Mouse (Mus musculus): Measurements from ENCODE around the gene Erg28. TPM values are rescaled to one million over a fixed set of nuclear protein-coding genes. Genes with fewer than 3 reads are reported as not detected.

The Erg28 gene
- polyA plus RNA-seq (2014; fragmentation: Nextera tagmentation; extraction: Ambion mirVana): 115 and 125 TPM in 2 replicates

DNA sequence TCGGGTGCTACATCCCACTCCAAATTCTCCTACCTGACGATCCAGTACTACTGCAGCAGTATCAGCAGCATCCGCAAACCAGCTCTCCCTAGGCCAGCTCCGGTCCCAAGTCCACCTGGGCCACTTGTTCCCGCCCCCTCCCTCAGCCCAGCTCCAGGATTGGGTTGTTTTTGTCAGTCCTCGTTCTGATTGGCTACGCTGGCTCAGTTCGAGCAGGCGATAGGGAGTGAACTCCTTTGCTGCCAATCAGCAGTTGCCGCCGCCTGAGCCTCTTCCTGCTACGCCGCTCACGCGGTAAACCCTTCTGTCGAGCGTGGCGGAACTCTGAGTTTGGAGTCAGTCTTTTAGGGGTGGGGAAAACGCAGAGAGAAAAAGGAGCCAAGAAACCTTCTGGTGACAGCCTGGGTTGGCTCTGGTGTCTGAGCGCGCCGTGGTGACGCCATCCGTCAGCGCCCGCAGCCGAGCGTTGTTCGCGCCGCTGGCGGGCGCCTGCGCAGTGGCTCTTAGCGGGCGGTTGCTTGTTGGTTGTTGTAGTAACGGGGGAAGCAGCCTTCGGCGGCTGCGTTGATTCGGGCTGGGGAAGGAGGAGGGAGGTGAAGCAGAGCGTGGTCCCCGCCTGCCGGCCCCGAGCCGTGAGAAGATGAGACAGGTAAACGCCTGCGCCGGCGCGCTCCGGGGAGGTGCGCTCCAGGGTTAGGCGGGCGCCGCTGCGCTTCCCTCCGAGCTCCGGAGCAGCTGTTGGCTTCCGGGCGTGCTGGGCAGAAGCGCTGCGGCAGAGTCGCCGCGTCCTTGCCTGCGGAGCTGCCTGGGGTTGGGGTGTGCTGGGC, at the start of gene Erg28, which contains the start of gene Ttll5:
Gene Erg28 (minus strand): TSS at position 113 of the 827 bp plus-strand sequence.
Gene Ttll5 (plus strand): TSS at position 222 of the 827 bp plus-strand sequence.
- Histone ChIP-seq H3K27ac (replicated peaks; ENCODE audit: low read depth, low read length) (peak within 1 kb of the TSS; percentile 89), H3K4me2 (ENCODE audit: low read depth, low read length) (peak within 1 kb of the TSS; percentile 65), H3K27me3 (ENCODE audit: control insufficient read depth, insufficient read depth, low read length) (no peaks in the 10 kb centered on the region), H3K9ac (replicated peaks; ENCODE audit: low read length) (peak within 1 kb of the TSS; percentile 71), H3K4me3 (ENCODE audit: low read depth, low read length) (peak within 1 kb of the TSS; percentile 83), H3K36me3 (replicated peaks; ENCODE audit: control insufficient read depth, insufficient read depth, low read depth, low read length) (no peaks in the 10 kb centered on the region), H3K4me1 (ENCODE audit: control insufficient read depth, insufficient read depth, low read length) (no peaks in the 10 kb centered on the region), H3K9me3 (replicated peaks; ENCODE audit: control insufficient read depth, low read length) (no peaks in the 10 kb centered on the region)
- peak; percentile 98 for ATAC-seq (replicated peaks; ENCODE audit: insufficient number of reproducible peaks, low FRiP score, low TSS enrichment, low read depth)
- peak; percentile 94 for DNase-seq (ENCODE audit: low spot score)
- under 1% methylated on average over 67 of the region's 67 CpGs for WGBS

DNA sequence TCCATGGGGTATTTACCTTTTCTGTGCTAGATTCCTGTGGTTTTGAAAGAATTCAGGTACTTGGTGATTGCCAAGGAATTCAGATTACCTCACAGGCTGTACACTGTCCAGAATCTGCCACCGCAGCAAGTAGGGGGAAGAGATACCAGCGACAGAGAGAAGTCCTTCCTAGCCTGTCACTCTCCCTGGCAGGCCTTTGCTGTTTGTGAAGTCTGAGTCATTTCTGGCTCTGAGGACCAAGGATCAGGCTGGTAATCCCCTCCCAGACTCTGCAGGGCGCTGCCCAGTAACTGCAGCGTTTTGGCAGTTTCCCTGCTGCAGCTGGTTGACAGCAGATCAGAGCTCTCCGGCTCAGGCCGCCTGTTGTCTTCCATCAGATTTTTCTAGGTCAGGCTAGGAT, 45.1 kb upstream of the Erg28 start:
- ATAC-seq (replicated peaks; ENCODE audit: insufficient number of reproducible peaks, low FRiP score, low TSS enrichment, low read depth) (no peak), DNase-seq (ENCODE audit: low spot score) (no peak)
- Histone ChIP-seq H3K4me1 (ENCODE audit: control insufficient read depth, insufficient read depth, low read length) (no peaks in the 10 kb centered on the region), H3K27me3 (ENCODE audit: control insufficient read depth, insufficient read depth, low read length) (no peaks in the 10 kb centered on the region), H3K4me3 (ENCODE audit: low read depth, low read length) (no peak overlapping the region), H3K36me3 (replicated peaks; ENCODE audit: control insufficient read depth, insufficient read depth, low read depth, low read length) (no peaks in the 10 kb centered on the region), H3K27ac (replicated peaks; ENCODE audit: low read depth, low read length) (no peak overlapping the region), H3K9me3 (replicated peaks; ENCODE audit: control insufficient read depth, low read length) (no peaks in the 10 kb centered on the region), H3K9ac (replicated peaks; ENCODE audit: low read length) (no peak overlapping the region), H3K4me2 (ENCODE audit: low read depth, low read length) (no peak overlapping the region)
- WGBS: 48% methylated on average over 6 of the region's 6 CpGs

DNA sequence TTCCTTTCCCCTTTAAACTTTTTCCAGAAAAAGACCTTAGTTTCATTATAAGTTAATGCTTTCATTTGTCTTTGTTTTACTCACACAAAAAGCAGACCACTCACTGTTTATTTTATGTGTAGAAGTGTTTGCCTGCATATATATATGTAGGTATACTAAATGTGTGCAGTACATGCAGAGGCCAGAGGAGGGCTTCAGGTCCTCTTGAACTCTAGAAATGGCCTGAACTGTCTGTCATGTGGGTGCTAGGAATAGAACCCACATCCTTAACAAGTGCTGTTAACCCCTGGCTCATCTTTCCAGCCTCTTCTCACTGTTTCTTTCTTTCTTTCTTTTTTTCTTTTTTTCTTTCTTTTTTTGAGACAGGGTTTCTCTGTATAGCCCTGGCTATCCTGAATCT, 42.8 kb upstream of the Erg28 start:
- no peaks in the 10 kb centered on the region for H3K9me3 ChIP-seq (replicated peaks; ENCODE audit: control insufficient read depth, low read length)
- peaks cover 2% of the 10 kb centered on the region; the same call in 1 of the 2 replicates for H3K4me1 ChIP-seq (ENCODE audit: control insufficient read depth, insufficient read depth, low read length)
- H3K36me3 ChIP-seq (replicated peaks; ENCODE audit: control insufficient read depth, insufficient read depth, low read depth, low read length): no peaks in the 10 kb centered on the region
- no peak overlapping the region for H3K27ac ChIP-seq (replicated peaks; ENCODE audit: low read depth, low read length)
- DNase-seq (ENCODE audit: low spot score) (peak; percentile 13), ATAC-seq (replicated peaks; ENCODE audit: insufficient number of reproducible peaks, low FRiP score, low TSS enrichment, low read depth) (no peak)
- no peak overlapping the region for H3K4me2 ChIP-seq (ENCODE audit: low read depth, low read length)
- H3K27me3 ChIP-seq (ENCODE audit: control insufficient read depth, insufficient read depth, low read length): no peaks in the 10 kb centered on the region
- H3K4me3 ChIP-seq (ENCODE audit: low read depth, low read length): no peak overlapping the region
- no peak overlapping the region for H3K9ac ChIP-seq (replicated peaks; ENCODE audit: low read length)

DNA sequence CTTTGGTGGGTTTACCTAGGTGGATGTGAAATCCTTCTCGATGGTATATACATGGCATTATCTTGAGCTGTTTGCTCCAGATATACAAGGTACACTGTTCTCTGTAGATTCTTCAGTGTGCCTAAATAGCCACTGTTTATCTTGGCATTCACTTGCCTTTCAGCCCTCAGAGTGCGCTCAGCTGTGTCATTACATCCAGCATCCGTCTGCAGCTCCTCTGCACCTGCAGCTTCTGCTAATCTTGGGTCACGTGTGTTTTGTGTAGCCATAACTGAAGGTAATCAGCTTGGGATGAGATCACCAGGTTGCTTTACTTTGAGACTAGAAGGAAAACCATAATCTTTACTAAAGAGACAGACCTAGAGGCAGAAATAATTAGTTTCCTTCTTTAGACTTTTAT, 42.3 kb upstream of the Erg28 start:
- no peak for ATAC-seq (replicated peaks; ENCODE audit: insufficient number of reproducible peaks, low FRiP score, low TSS enrichment, low read depth)
- WGBS: 83% methylated on average over 4 of the region's 4 CpGs

DNA sequence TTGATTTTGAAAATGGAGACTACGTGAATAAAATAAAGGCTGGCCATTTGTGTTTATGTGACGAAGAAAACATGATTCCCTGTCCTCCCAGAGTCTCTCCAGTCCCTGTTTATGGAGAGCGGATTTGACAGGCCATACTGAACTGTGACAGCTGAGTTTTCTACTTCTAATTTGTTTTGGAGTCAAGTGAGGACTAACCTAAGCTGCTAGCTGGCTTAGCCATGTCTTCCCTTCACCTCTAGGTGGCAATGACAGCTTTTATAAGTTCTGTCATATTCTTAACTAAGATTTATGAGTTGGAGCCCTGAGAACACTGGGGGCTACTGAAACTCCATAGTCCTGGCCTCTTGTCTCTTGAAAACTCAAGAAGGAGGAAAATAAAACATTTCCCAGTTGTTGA, 41.2 kb upstream of the Erg28 start:
- Histone ChIP-seq H3K9me3 (replicated peaks; ENCODE audit: control insufficient read depth, low read length) (no peaks in the 10 kb centered on the region), H3K4me1 (ENCODE audit: control insufficient read depth, insufficient read depth, low read length) (peaks cover 2% of the 10 kb centered on the region; the same call in 1 of the 2 replicates), H3K27ac (replicated peaks; ENCODE audit: low read depth, low read length) (no peak overlapping the region), H3K4me3 (ENCODE audit: low read depth, low read length) (no peak overlapping the region), H3K4me2 (ENCODE audit: low read depth, low read length) (no peak overlapping the region), H3K27me3 (ENCODE audit: control insufficient read depth, insufficient read depth, low read length) (no peaks in the 10 kb centered on the region), H3K9ac (replicated peaks; ENCODE audit: low read length) (no peak overlapping the region), H3K36me3 (replicated peaks; ENCODE audit: control insufficient read depth, insufficient read depth, low read depth, low read length) (no peaks in the 10 kb centered on the region)
- DNase-seq (ENCODE audit: low spot score) (peak; percentile 41), ATAC-seq (replicated peaks; ENCODE audit: insufficient number of reproducible peaks, low FRiP score, low TSS enrichment, low read depth) (no peak)
- WGBS: 87% methylated on average over 3 of the region's 3 CpGs

More for the DNA sequence above, 42.3 kb upstream of the Erg28 start:
- Histone ChIP-seq H3K36me3 (replicated peaks; ENCODE audit: control insufficient read depth, insufficient read depth, low read depth, low read length) (no peaks in the 10 kb centered on the region), H3K27me3 (ENCODE audit: control insufficient read depth, insufficient read depth, low read length) (no peaks in the 10 kb centered on the region), H3K9me3 (replicated peaks; ENCODE audit: control insufficient read depth, low read length) (no peaks in the 10 kb centered on the region), H3K4me2 (ENCODE audit: low read depth, low read length) (no peak overlapping the region), H3K4me1 (ENCODE audit: control insufficient read depth, insufficient read depth, low read length) (peaks cover 2% of the 10 kb centered on the region; the same call in 1 of the 2 replicates), H3K27ac (replicated peaks; ENCODE audit: low read depth, low read length) (no peak overlapping the region), H3K4me3 (ENCODE audit: low read depth, low read length) (no peak overlapping the region), H3K9ac (replicated peaks; ENCODE audit: low read length) (no peak overlapping the region)
- DNase-seq (ENCODE audit: low spot score): no peak

DNA sequence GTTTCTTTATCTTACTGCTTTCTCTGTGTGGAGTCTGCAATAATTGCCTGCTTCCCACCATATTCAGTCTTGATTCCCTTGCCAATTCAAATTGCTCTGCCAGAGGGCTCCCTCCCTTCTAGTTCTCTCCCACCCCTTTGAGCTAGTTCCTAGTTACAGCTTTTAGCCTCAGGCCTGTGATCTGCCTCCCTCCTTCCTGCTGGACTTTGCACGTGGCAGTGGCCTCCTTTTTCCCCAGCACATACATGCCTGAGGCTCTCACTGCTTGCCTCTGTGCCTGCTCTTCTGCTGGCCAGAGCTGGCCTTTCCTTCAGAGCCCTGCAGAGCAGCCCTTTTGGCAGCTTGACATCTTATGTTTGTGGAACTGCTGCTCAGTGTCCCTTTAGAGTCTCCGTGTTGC, 38.2 kb upstream of the Erg28 start:
- H3K27ac ChIP-seq (replicated peaks; ENCODE audit: low read depth, low read length): no peak overlapping the region
- no peaks in the 10 kb centered on the region for H3K36me3 ChIP-seq (replicated peaks; ENCODE audit: control insufficient read depth, insufficient read depth, low read depth, low read length)
- no peaks in the 10 kb centered on the region for H3K27me3 ChIP-seq (ENCODE audit: control insufficient read depth, insufficient read depth, low read length)
- H3K9me3 ChIP-seq (replicated peaks; ENCODE audit: control insufficient read depth, low read length): no peaks in the 10 kb centered on the region
- H3K9ac ChIP-seq (replicated peaks; ENCODE audit: low read length): no peak overlapping the region
- DNase-seq (ENCODE audit: low spot score) (no peak), ATAC-seq (replicated peaks; ENCODE audit: insufficient number of reproducible peaks, low FRiP score, low TSS enrichment, low read depth) (no peak)
- no peak overlapping the region for H3K4me3 ChIP-seq (ENCODE audit: low read depth, low read length)
- no peak overlapping the region for H3K4me2 ChIP-seq (ENCODE audit: low read depth, low read length)
- H3K4me1 ChIP-seq (ENCODE audit: control insufficient read depth, insufficient read depth, low read length): peaks cover 2% of the 10 kb centered on the region; the same call in 1 of the 2 replicates
- 24% methylated on average over 2 of the region's 2 CpGs for WGBS

DNA sequence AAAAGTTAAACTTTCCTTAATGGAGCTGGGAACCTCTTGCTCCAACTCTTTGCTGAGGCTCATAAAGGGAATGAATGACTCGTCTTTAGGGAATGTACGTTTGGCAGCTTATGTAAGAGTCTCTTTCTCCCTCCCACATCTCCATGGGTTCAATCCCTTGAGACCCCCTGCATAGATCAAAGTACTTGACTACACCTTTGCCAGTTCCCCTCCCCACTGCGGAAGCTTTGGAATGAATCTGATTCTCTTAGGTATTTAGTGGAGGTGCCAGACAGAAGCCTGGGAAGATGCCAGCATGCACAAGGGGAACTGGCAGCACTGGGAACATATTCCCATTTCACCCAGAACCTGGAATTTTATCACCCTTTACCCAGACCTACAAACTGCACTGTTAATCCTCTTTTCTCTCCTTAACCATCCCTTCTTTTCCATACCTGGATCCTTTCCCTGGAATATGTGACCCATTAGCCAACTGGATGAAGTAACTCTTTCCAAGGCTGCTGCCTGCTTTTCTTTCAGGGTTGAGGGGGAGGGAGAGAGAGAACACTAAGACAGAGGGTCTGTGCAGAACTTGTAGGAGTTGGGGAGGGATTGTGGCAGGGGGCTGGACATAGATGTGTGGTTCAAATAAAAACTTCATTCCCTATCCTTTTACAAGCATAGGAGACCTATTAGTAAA, 35.3 kb upstream of the Erg28 start:
- WGBS: 71% methylated on average over 3 of the region's 3 CpGs
- H3K4me3 ChIP-seq (ENCODE audit: low read depth, low read length): no peak overlapping the region

DNA sequence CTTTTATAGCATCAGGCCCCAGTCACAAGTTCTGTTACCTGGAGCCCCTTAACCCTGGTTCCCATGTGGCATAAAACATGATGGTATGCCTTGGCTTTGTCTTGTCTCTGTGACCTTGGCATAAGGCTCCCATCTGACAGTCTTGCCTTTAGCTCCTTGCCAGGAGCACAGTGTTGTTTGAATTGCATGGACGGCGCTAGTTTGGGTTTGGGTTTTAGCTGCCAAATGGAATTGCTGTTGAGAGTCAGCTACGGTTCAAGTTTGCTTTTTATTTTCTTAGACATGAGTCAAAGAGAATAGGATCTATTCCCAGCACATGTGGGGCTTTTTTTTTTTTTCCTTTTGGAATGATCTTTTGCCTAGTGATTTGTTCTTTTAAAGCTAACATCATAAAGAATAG, 34.8 kb upstream of the Erg28 start:
- Histone ChIP-seq H3K4me1 (ENCODE audit: control insufficient read depth, insufficient read depth, low read length) (peaks cover 2% of the 10 kb centered on the region; the same call in 1 of the 2 replicates), H3K4me2 (ENCODE audit: low read depth, low read length) (no peak overlapping the region), H3K9me3 (replicated peaks; ENCODE audit: control insufficient read depth, low read length) (no peaks in the 10 kb centered on the region), H3K36me3 (replicated peaks; ENCODE audit: control insufficient read depth, insufficient read depth, low read depth, low read length) (no peaks in the 10 kb centered on the region), H3K4me3 (ENCODE audit: low read depth, low read length) (no peak overlapping the region), H3K27me3 (ENCODE audit: control insufficient read depth, insufficient read depth, low read length) (no peaks in the 10 kb centered on the region), H3K9ac (replicated peaks; ENCODE audit: low read length) (no peak overlapping the region), H3K27ac (replicated peaks; ENCODE audit: low read depth, low read length) (no peak overlapping the region)
- ATAC-seq (replicated peaks; ENCODE audit: insufficient number of reproducible peaks, low FRiP score, low TSS enrichment, low read depth) (no peak), DNase-seq (ENCODE audit: low spot score) (no peak)
- WGBS: 82% methylated on average over 3 of the region's 3 CpGs

More for the DNA sequence above, 35.3 kb upstream of the Erg28 start:
- Histone ChIP-seq H3K9ac (replicated peaks; ENCODE audit: low read length) (no peak overlapping the region), H3K36me3 (replicated peaks; ENCODE audit: control insufficient read depth, insufficient read depth, low read depth, low read length) (no peaks in the 10 kb centered on the region), H3K4me1 (ENCODE audit: control insufficient read depth, insufficient read depth, low read length) (peaks cover 2% of the 10 kb centered on the region; the same call in 1 of the 2 replicates), H3K9me3 (replicated peaks; ENCODE audit: control insufficient read depth, low read length) (no peaks in the 10 kb centered on the region), H3K27ac (replicated peaks; ENCODE audit: low read depth, low read length) (no peak overlapping the region), H3K4me2 (ENCODE audit: low read depth, low read length) (no peak overlapping the region), H3K27me3 (ENCODE audit: control insufficient read depth, insufficient read depth, low read length) (no peaks in the 10 kb centered on the region)
- no peak for DNase-seq (ENCODE audit: low spot score)
- no peak for ATAC-seq (replicated peaks; ENCODE audit: insufficient number of reproducible peaks, low FRiP score, low TSS enrichment, low read depth)
